Mouse (Mus musculus): ENCODE data around the gene Scin.

The Scin gene

DNA sequence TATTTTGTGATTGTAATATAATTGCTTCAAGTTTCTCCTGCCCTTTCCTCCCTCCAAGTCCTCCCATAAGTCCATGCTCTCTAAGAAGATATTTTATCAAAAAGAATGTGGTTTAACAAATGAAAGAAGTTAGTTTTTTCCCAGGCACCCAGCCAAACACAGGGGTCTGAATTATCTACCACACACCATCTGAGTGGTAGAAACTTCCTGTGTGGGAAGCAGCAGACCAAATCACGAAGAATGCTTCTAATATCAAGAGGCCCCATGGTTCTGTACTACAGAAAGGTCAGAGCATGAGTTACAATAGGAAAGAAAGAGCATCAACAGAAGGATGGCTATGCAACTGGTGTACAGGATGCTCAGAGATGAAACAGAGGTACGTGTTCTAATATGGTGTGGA lies 25.9 kb downstream of the Scin start:
- 77% methylated on average over 2 of the region's 2 CpGs for WGBS

- 58% methylated on average over 5 of the region's 5 CpGs for WGBS
Observed at GRCm38 (mm10) chr12:40106874-40107273, 27.2 kb downstream of the Scin start.

DNA sequence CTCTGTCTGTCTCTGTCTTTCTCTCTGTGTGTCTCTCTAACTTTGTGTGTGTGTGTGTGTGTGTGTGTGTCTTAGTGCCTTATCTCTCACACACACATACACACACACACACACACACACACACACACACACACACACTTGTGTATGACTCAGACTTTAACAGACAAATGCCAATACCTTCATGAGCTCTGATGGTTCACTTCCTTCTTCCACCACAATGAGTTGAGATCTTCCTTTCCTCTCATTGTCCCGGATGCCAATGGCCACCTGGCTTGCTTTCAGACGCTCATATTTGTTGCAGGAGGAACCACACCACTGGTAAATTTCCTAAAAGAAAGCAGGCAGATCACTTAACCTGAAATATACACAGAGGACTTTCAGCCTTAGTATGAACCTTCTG lies 29.3 kb downstream of the Scin start:
- WGBS = 66% methylated on average over 2 of the region's 2 CpGs

DNA sequence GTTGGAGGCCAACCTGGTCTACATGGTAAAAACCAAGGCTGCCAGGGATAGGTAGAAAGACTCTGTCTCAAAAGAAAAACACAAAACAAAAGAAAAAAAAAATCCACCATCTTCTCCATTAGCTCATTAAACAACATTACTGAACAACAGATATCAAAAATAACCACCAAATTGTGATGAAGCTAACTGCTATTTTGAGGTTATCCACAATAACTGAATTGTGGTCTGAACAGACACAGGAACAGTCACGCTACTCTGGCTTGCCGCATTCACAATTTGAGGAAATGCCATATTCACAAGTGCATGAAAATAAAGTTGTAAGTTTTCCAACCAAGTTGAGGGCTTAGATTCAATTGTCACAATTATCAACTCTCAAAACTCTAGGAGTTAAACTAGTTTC lies 31.7 kb downstream of the Scin start:
- 90% methylated on average over 2 of the region's 2 CpGs for WGBS

DNA sequence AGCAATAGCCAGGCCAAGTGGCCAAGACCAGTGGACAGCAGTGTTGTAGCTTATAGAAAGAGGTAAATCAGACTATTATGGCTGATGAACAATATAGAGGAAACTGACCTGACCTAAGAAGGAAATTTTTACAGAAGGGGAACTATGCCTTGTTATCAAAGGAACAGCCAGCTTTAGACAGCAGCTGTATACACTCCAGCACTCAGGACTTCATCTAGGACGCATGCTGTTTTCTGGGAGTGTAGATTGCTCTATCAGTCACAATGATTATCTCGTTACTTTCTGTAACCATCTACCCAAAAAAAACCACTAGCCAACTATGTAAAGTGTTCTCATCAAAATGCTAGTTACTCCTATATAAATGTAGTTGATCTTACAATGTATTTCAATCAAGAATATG lies 34.6 kb downstream of the Scin start:
- WGBS = 88% methylated on average over 2 of the region's 2 CpGs

- 96% methylated on average over 4 of the region's 4 CpGs for WGBS
Observed at GRCm38 (mm10) chr12:40097449-40097848, 36.6 kb downstream of the Scin start.

DNA sequence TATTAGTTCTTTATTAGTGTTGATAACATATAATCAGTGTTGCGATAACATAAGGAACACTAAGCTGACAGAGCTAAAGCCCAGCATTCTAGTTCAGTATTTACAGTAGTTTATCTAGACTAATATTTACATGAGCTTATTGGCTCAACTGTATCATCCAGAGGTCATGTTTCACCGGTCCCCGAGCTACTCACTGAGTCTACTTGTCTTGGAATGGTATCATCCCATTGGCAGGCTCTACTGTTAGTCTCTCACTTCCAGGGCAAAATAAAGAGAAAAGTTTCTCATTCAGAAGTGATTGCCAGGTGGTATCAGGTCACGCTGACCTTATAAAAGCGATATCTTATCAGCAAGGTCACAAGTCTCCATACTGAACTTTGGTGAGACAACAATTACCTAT lies 37.0 kb downstream of the Scin start:
- WGBS = 95% methylated on average over 5 of the region's 5 CpGs

DNA sequence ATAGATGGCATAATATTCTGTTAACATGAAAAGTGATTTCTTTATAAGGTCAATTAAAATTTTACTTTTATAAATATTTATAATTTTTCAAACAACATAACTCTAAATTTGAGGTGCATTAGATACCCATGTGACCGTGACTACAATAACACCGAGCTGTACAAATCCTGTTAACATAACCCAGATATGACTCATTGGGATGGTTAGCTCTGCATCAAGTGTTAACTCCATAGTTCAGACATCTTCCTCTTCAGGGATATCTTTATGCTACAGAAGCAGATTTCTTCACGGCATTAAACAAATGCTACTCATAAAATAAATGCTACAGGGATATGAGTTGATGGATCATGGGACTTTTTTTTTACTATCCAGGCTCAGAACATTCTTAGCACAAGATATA lies 37.6 kb downstream of the Scin start:
- WGBS = 90% methylated on average over 3 of the region's 3 CpGs

GRCm38 (mm10) chr12:40090017-40090416 lies 44.0 kb downstream of the Scin start:
- 84% methylated on average over 3 of the region's 3 CpGs for WGBS

GRCm38 (mm10) chr12:40085731-40086322 lies 48.2 kb downstream of the Scin start:
- WGBS = 52% methylated on average over 5 of the region's 5 CpGs

GRCm38 (mm10) chr12:40082453-40083238 lies 51.4 kb downstream of the Scin start:
- 42% methylated on average over 5 of the region's 6 CpGs for WGBS

DNA sequence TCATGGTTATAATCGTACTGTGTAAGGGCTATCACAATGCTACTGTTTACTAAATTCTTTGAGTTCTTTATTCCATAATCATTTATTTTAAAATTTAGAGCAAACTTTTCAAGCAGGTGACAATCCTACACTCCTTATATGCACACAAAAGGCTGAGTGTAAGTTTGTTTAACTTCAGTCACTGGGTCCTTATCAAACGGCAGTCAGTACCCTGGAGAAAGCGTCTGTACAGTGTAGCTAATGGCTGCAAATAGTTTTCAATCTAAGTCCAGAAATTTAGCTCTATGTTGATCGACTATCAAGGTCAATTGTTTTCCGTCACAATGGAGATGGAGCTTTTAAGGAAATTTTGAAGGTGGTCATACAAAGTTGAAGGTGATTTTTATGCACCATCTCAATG lies 52.0 kb downstream of the Scin start:
- WGBS = 80% methylated on average over 5 of the region's 5 CpGs

- WGBS = 53% methylated on average over 5 of the region's 5 CpGs
Observed at GRCm38 (mm10) chr12:40073660-40074059, 60.4 kb downstream of the Scin start.

DNA sequence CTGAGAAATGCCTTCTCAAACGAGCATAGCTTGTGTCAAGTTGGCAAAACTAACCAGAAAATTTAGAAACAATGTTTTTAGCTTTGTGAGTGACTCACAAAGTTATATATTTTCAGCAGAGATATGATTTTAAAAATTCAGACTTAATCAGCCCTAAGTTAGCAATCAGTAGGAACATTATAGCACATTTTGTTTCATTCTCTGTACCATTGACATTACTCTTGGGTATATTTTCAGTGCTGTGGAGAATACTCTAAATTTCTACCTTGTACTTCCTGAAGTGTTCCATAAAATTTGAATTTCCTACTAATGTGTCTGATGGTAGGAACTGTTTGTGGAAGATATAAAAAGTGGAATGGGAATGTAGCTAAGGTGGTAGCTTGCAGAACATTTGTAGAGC lies 87.0 kb downstream of the Scin start:
- WGBS = 45% methylated on average over 1 of the region's 1 CpGs

DNA sequence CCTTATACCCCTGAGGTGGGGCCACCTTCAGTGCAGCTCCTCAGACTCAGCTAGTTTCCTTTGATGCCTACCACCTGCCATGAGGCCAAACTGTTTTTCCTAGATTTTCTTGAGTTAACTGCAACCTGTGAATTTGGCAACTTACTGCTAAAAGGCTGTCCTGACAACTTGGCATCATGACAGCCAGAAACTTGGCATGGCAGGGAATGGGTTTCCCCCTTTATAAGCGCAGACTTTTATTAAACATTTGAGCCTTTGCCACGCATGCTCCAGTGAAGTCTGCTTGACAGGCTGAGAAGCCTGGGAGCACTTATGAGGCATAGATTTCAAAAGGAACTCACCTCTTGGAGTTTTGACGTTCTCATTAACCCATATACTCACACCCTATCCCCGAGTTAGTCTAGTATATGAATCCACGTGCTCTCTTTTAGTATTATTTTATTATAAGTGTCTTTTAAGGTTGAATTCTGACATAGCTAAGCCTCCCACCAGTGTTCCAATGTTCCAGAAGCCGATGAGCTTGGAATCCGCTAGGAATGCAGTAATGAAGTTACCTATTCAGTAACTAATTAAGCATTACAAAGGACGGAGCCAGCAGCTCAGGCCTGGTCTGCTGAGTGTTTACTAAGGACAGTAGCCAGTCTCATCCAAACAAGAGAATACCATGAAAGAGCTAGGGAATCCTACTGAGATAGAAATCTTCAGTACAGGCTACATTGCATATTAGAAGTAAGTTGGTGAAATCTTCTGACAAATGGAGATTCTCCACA lies 90.0 kb downstream of the Scin start:
- 66% methylated on average over 8 of the region's 8 CpGs for whole genome bisulfite sequencing

DNA sequence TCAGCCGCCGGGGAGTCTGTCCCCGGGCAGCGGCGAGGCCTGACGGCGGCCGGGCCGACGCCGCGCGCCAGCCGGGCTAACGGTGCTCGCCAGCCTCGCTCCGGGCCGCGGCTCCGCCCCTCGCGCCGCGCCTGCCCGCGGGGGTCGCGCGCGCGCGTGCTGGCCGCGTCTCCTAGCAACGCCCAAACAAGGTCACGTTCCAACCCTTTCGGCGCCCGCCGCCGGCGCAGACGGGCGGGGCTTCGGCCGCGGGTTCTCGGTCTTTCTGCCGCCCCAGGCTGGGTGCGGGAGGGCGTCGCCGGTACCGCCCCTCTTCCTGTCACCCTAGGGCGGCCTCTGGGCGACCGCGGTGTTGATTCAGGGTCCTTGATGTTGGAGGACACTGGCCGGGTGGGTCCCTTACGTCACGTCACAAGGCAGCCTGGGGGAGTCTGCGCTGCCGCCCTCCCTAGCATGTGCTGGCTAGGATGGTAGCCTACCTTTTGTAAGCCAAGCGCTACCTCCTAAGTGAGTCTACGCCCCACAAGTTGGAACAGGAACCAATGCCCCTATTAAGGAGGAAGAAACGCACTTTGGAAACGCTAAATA lies 96.1 kb downstream of the Scin start, which contains the start of gene Arl4a:
Arl4a (minus strand) TSS at position 150 of the 588 bp plus-strand sequence.
- WGBS = under 1% methylated on average over 58 of the region's 68 CpGs

DNA sequence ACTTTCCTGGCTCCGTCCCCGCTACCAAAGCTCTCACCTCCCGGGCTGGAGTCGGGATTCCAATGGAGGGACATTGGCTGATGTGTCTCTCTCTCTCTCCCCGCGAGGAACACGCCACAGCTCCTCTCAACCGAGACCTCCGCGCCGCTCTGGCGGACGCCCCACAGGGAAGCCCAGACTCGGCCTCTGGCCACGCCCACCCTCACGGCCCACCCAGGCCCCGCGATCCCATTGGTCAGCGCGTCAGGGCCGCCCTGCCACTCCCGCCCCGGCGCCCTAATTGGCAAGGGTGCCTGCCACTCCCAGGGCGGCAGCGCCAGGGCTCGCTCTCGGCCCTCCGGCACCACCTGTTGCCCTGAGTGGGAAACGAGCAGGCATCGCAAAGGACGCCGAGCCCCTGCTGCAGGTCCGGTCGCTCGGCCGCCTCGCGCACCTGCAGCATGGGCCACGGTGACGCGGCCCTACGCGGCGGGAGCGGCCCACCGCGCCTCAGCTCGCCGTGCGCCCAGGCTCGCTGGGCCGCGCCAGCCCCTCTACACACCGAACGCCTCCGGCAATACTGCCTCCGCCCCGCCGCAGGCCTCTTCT lies 96.7 kb downstream of the Scin start:
- WGBS = under 1% methylated on average over 59 of the region's 60 CpGs

DNA sequence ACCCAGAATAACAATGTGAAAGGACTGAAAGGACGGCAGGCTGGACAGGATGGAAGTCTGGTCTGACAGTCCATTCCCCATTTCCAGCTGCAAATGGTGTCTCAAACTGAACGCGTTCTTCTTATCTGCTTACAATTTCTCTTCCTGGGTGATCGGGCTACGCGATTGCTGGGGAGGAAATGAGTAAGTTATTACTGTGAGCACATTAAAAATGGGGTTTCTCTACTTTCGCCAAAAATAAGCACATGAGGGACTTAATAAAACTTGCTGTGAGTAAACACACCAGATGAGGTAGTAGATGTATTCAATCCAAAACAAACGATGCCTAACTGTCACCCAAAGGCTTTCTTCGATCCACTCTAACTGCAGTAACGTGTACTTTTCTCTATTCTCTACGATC lies 97.4 kb downstream of the Scin start:
- WGBS = under 1% methylated on average over 11 of the region's 11 CpGs

DNA sequence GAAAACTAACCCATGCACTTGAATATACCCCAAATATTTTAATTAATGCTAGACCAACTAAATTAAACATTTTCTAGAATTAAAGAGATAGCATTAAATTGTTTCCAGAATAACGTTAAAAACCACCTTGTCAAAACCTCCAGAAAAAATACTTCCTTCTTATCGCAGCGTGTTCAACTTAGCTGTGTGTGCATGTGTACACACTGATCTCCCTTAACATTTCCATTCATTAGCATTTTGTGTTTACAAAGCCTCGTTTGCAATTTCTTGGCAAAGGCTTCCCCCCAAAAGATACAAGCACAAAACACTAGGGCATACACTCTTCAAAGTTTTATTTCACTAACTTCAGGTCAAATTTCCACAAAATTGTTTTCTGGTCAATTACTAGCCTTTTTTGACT lies 98.5 kb downstream of the Scin start:
- 39% methylated on average over 4 of the region's 4 CpGs for WGBS

- 83% methylated on average over 4 of the region's 4 CpGs for WGBS
Observed at GRCm38 (mm10) chr12:40029201-40029600, 104.8 kb downstream of the Scin start.

GRCm38 (mm10) chr12:40027846-40028245 lies 106.2 kb downstream of the Scin start:
- WGBS = 83% methylated on average over 3 of the region's 3 CpGs

GRCm38 (mm10) chr12:40027444-40027843 lies 106.6 kb downstream of the Scin start:
- 77% methylated on average over 3 of the region's 3 CpGs for WGBS
